In the genomic region with DNA sequence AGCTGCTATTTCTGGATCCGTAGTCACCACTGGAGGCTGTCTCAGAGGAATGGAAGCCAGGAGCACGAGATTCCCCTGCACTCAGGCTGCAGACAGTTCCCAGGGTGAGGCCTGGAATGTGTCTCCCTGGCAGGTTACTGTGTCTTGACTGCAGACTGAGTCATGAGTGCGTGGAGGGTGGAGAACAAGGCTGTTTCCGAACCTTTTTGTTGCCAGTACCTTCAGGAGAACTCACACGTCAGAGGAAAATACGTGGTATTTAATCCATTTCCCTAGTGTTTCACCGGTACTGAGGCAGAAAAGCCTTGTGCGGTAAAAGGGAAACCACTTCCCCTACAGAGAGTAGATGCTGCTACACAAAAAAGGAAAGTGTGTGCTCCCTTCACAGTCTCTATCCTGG, we compare ENCODE assay signal across 10 mouse cellular contexts. TPM values are rescaled to one million over a fixed set of nuclear protein-coding genes. Genes with fewer than 3 reads are reported as not detected.
DNase-seq lines count a peak whose midpoint lies in the region; ATAC-seq lines count a peak whose summit lies in the region.
"Had no signal": no experiment of that assay in that cellular context is flagged by ENCODE, and none has a peak within 500 bp of the region (broad histone marks: within the 10 kb centered on the region; RNA-seq: fewer than 3 reads in every experiment).

No protein-coding gene starts in this region.

- 0 out of 2 replicates have a peak overlapping the region, but pooled peaks have one; percentile 7 for H3K27ac ChIP-seq in embryonic facial prominence, embryonic 12.5 days
- no peak overlapping the region for H3K27ac ChIP-seq in hindbrain, embryonic 16.5 days (ENCODE audit: low read depth, low read length)
- H3K27ac ChIP-seq: limb, embryonic 12.5 days had no signal

- WGBS in embryonic facial prominence, embryonic 12.5 days = 46% methylated on average over 8 of the region's 8 CpGs
- WGBS in hindbrain, embryonic 16.5 days = 49% methylated on average over 8 of the region's 8 CpGs

- peak; percentile 24 for DNase-seq in ovary, adult 18-20 months (ENCODE audit: low spot score)
- no peak for DNase-seq in ovary, postnatal 36 days (ENCODE audit: low spot score)
- DNase-seq in heart, postnatal 14 days = peak; percentile 48 to 54
- peak; percentile 67 for DNase-seq in naive thymus-derived CD4-positive, alpha-beta T cell, adult 2 months (ENCODE audit: low read depth)
- DNase-seq in spleen, adult 18-20 months = no peak
- no peak for DNase-seq in cerebellum, adult 8-10 months

- H3K4me1 ChIP-seq in embryonic facial prominence, embryonic 12.5 days = no peaks in the 10 kb centered on the region
- H3K4me1 ChIP-seq in hindbrain, embryonic 16.5 days (ENCODE audit: control insufficient read depth, insufficient read depth, low read depth, low read length) = no peaks in the 10 kb centered on the region
- H3K4me1 ChIP-seq: limb, embryonic 12.5 days had no signal

- no peak for ATAC-seq in embryonic facial prominence, embryonic 12.5 days (ENCODE audit: insufficient number of reproducible peaks, insufficient read depth, low FRiP score, low TSS enrichment)
- ATAC-seq in hindbrain, embryonic 16.5 days = no peak

- H3K9me3 ChIP-seq in embryonic facial prominence, embryonic 12.5 days = no peaks in the 10 kb centered on the region
- H3K9me3 ChIP-seq in hindbrain, embryonic 16.5 days (ENCODE audit: control insufficient read depth, low read length) = no peaks in the 10 kb centered on the region
- H3K9me3 ChIP-seq: limb, embryonic 12.5 days had no signal

- no peaks in the 10 kb centered on the region for H3K27me3 ChIP-seq in embryonic facial prominence, embryonic 12.5 days
- no peaks in the 10 kb centered on the region for H3K27me3 ChIP-seq in hindbrain, embryonic 16.5 days (replicated peaks; ENCODE audit: control insufficient read depth, insufficient read depth, low read length)
- H3K27me3 ChIP-seq: limb, embryonic 12.5 days had no signal

- no peak overlapping the region for H3K4me2 ChIP-seq in embryonic facial prominence, embryonic 12.5 days (replicated peaks)
- no peak overlapping the region for H3K4me2 ChIP-seq in hindbrain, embryonic 16.5 days (ENCODE audit: low read length)
- H3K4me2 ChIP-seq: limb, embryonic 12.5 days had no signal

- H3K36me3 ChIP-seq in embryonic facial prominence, embryonic 12.5 days = no peaks in the 10 kb centered on the region
- no peaks in the 10 kb centered on the region for H3K36me3 ChIP-seq in hindbrain, embryonic 16.5 days (ENCODE audit: control insufficient read depth, insufficient read depth, low read length)
- H3K36me3 ChIP-seq: limb, embryonic 12.5 days had no signal

- H3K4me3 ChIP-seq in embryonic facial prominence, embryonic 12.5 days = no peak overlapping the region
- no peak overlapping the region for H3K4me3 ChIP-seq in hindbrain, embryonic 16.5 days (ENCODE audit: low read length)
- H3K4me3 ChIP-seq: limb, embryonic 12.5 days had no signal

- H3K9ac ChIP-seq in embryonic facial prominence, embryonic 12.5 days = no peak overlapping the region
- H3K9ac ChIP-seq in hindbrain, embryonic 16.5 days (ENCODE audit: low read depth, low read length) = no peak overlapping the region
- H3K9ac ChIP-seq: limb, embryonic 12.5 days had no signal

- intact Hi-C loops in heart, postnatal 14 days (cut with DNase I) = loop anchor here (5.0 kb wide), 1 partner anchor 34 kb away; no protein-coding TSS in a partner anchor

RNA-seq across cellular contexts. Expression of gene Prnp, which starts 6.9 kb away (rescaled TPM):
- 47.0 and 49.2 TPM in 2 replicates for polyA plus RNA-seq in embryonic facial prominence, embryonic 12.5 days (2016; fragmentation: Nextera tagmentation; extraction: Ambion mirVana)
- 10 to 100 TPM; 81.6 to 88.1 TPM for total RNA-seq in heart, postnatal 14 days (2021)
- 153 and 168 TPM in 2 replicates for polyA plus RNA-seq in hindbrain, embryonic 16.5 days (2015; fragmentation: Nextera tagmentation; extraction: Ambion mirVana)

RNA-seq across cellular contexts. Expression of gene Prn, which starts 6.9 kb away (rescaled TPM):
- not detected in 2 replicates for polyA plus RNA-seq in embryonic facial prominence, embryonic 12.5 days (2016; fragmentation: Nextera tagmentation; extraction: Ambion mirVana)
- total RNA-seq in heart, postnatal 14 days (2021) = 1 to 10 TPM in 1 of 2 experiments, under 1 TPM in 1; 0.71 to 2.8 TPM
- polyA plus RNA-seq in hindbrain, embryonic 16.5 days (2015; fragmentation: Nextera tagmentation; extraction: Ambion mirVana) = 0.26 TPM in 1 of 2 replicates, not detected in the other
- polyA plus RNA-seq: limb, embryonic 12.5 days; spleen, adult 2 months had no signal

RNA-seq across cellular contexts. Expression of gene Erv3, which starts 43.3 kb away (rescaled TPM):
- polyA plus RNA-seq in embryonic facial prominence, embryonic 12.5 days (2016; fragmentation: Nextera tagmentation; extraction: Ambion mirVana) = not detected in 2 replicates
- total RNA-seq in heart, postnatal 14 days (2021) = not detected
- not detected in 2 replicates for polyA plus RNA-seq in hindbrain, embryonic 16.5 days (2015; fragmentation: Nextera tagmentation; extraction: Ambion mirVana)
- polyA plus RNA-seq: limb, embryonic 12.5 days; spleen, adult 2 months had no signal

RNA-seq across cellular contexts. Expression of gene Prnd, which starts 47.8 kb away (rescaled TPM):
- polyA plus RNA-seq in embryonic facial prominence, embryonic 12.5 days (2016; fragmentation: Nextera tagmentation; extraction: Ambion mirVana) = 26.5 and 32.1 TPM in 2 replicates
- total RNA-seq in heart, postnatal 14 days (2021) = 10 to 100 TPM in 1 of 2 experiments, 1 to 10 TPM in 1; 3.2 to 10.4 TPM
- 8.1 and 12.7 TPM in 2 replicates for polyA plus RNA-seq in hindbrain, embryonic 16.5 days (2015; fragmentation: Nextera tagmentation; extraction: Ambion mirVana)

Comparison
In these comparisons a context has a peak if more than half of its experiments do, and no peak if none do; other contexts are left out.
1. DNase-seq: peak in ovary, adult 18-20 months (single experiment), heart, postnatal 14 days (2 of 2) and naive thymus-derived CD4-positive, alpha-beta T cell, adult 2 months (single experiment); none in ovary, postnatal 36 days (single experiment), spleen, adult 18-20 months (0 of 2) and cerebellum, adult 8-10 months (single experiment).